Mouse (Mus musculus): ENCODE measurements around the gene Rhobtb1. TPM values are rescaled to one million over a fixed set of nuclear protein-coding genes. Genes with fewer than 3 reads are reported as not detected.

Rhobtb1 gene
- polyA plus RNA-seq, 1 experiment from 2014 or later: 29.4 TPM

DNA sequence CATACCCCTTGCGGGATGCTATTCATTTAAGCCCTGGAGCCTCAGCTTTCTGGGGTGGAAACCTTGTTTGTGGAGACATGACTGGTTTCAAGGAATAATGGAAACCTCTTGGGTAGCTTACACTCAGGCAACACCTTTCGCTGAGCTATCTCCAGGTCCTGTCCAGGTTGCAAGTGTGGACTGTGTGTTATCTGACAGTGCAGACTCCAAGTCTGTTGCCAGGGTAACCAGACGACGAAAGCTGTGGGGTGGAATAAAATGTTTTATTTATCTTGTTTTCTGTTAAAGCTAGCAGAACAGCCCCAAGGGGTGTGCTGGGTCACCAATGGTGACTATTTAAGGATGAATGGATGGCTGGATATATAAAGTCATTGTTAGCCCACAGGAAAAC lies 177.4 kb downstream of the Rhobtb1 start:
- no peak for ATAC-seq (replicated peaks; ENCODE audit: extremely low read depth, insufficient read depth, low FRiP score)
- H3K27me3 ChIP-seq (ENCODE audit: control insufficient read depth, insufficient read depth, low read length): no peaks in the 10 kb centered on the region
- H3K36me3 ChIP-seq (ENCODE audit: control insufficient read depth, insufficient read depth): no peaks in the 10 kb centered on the region
- H3K4me1 ChIP-seq (ENCODE audit: control insufficient read depth, insufficient read depth, low read length): no peaks in the 10 kb centered on the region
- H3K4me3 ChIP-seq (ENCODE audit: low read length): no peak overlapping the region
- WGBS: 76% methylated on average over 4 of the region's 4 CpGs
- H3K9ac ChIP-seq (ENCODE audit: low read length): no peak overlapping the region
- no peaks in the 10 kb centered on the region for H3K9me3 ChIP-seq (replicated peaks; ENCODE audit: control insufficient read depth, low read length)
- no peak overlapping the region for H3K4me2 ChIP-seq (ENCODE audit: low read depth, low read length)
- no peak overlapping the region for H3K27ac ChIP-seq (ENCODE audit: low read length)

DNA sequence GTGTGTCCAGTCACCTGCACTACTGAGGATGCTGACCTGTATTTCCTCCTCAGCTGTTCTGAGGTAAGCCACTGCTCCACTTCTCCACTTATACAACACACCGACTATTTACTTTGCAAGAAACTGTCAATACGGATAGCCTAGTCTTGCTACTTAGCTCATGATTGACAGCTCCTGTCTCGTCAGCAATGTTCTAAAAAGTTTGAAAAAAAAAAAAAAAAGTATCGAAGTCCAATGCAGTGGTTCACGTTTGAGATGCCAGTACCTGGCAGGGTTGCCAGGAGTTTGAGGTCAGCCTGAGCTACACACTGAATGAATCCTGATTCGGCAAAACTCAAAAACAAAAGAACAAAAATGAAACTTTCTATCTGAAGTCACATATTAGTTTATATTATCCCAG lies 180.0 kb downstream of the Rhobtb1 start:
- no peaks in the 10 kb centered on the region for H3K27me3 ChIP-seq (ENCODE audit: control insufficient read depth, insufficient read depth, low read length)
- no peaks in the 10 kb centered on the region for H3K9me3 ChIP-seq (replicated peaks; ENCODE audit: control insufficient read depth, low read length)
- H3K27ac ChIP-seq (ENCODE audit: low read length): no peak overlapping the region
- H3K4me3 ChIP-seq (ENCODE audit: low read length): no peak overlapping the region
- H3K36me3 ChIP-seq (ENCODE audit: control insufficient read depth, insufficient read depth): peaks cover 12% of the 10 kb centered on the region
- 83% methylated on average over 6 of the region's 6 CpGs for WGBS
- no peak overlapping the region for H3K9ac ChIP-seq (ENCODE audit: low read length)
- no peak for ATAC-seq (replicated peaks; ENCODE audit: extremely low read depth, insufficient read depth, low FRiP score)
- no peaks in the 10 kb centered on the region for H3K4me1 ChIP-seq (ENCODE audit: control insufficient read depth, insufficient read depth, low read length)
- H3K4me2 ChIP-seq (ENCODE audit: low read depth, low read length): no peak overlapping the region

DNA sequence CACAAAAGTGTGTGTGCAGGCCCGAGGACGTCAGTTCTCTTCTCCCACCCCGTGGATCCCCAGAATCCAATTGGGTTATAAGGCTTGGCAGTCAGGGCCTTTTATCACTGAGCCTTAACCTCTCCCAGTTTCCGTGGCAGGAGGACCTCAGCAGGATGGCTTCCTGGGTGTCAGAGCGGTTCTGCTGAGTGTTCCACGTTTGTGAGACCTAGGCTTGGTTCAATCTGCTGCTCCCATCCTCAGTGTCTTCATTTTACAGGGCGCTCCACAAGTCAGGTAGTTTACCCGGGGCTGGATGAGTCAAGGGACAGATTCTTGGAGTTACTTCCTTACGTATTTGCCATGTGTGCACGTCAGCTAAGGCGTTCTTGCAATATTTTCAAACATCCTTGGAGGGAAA lies 182.0 kb downstream of the Rhobtb1 start:
- H3K27ac ChIP-seq (ENCODE audit: low read length): no peak overlapping the region
- H3K27me3 ChIP-seq (ENCODE audit: control insufficient read depth, insufficient read depth, low read length): no peaks in the 10 kb centered on the region
- no peak overlapping the region for H3K9ac ChIP-seq (ENCODE audit: low read length)
- no peak overlapping the region for H3K4me2 ChIP-seq (ENCODE audit: low read depth, low read length)
- ATAC-seq (replicated peaks; ENCODE audit: extremely low read depth, insufficient read depth, low FRiP score): no peak
- no peaks in the 10 kb centered on the region for H3K9me3 ChIP-seq (replicated peaks; ENCODE audit: control insufficient read depth, low read length)
- H3K4me1 ChIP-seq (ENCODE audit: control insufficient read depth, insufficient read depth, low read length): no peaks in the 10 kb centered on the region
- WGBS: 87% methylated on average over 11 of the region's 11 CpGs
- H3K4me3 ChIP-seq (ENCODE audit: low read length): no peak overlapping the region
- peaks cover 31% of the 10 kb centered on the region for H3K36me3 ChIP-seq (ENCODE audit: control insufficient read depth, insufficient read depth)

DNA sequence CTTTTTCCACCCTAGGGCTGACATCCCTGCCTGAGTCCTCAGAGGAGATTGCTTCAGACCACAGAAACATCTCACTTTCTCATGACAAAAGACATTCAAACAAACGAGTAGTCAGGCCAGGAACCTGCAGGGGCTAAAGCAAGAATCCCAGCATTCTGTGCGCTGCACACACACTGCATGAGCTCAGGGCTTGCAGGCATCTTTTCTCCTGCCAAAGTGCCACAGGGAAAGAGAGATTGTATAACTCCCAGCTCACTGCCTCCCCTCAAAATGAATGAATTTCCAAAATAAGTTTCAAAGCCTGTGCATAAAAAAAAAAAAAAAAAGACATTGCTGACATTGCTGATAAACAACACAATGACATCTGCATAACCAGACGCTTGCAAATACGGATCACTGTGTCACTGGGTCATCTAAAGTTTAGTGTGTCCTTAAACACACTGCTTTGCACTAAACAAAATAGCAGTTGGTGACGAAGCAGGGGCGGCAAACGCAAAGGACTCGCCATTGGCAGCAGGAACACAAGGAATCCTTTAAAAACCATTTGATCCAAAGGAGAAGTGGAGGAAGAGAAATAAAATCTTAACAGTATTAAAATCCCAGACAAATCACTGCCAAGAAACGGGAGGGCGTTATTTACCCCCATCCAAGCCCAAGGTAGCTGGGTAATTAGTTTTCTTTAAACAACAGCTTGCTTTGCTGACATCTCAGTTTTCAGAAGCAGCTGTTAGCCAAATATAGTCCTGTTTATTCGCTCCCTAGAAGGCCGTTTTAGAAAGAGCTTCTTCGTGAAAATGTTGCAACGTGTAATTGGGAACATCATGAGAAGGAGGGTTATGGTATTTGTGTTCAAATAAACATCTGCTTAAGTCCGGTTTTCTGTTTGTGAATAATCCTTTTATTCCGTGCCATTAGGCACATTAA lies 183.3 kb downstream of the Rhobtb1 start:
- ATAC-seq (replicated peaks; ENCODE audit: extremely low read depth, insufficient read depth, low FRiP score): no peak
- WGBS: 74% methylated on average over 16 of the region's 16 CpGs
- Histone ChIP-seq H3K9me3 (replicated peaks; ENCODE audit: control insufficient read depth, low read length) (no peaks in the 10 kb centered on the region), H3K27me3 (ENCODE audit: control insufficient read depth, insufficient read depth, low read length) (no peaks in the 10 kb centered on the region), H3K4me3 (ENCODE audit: low read length) (no peak overlapping the region), H3K27ac (ENCODE audit: low read length) (no peak overlapping the region), H3K4me1 (ENCODE audit: control insufficient read depth, insufficient read depth, low read length) (no peaks in the 10 kb centered on the region), H3K9ac (ENCODE audit: low read length) (no peak overlapping the region), H3K4me2 (ENCODE audit: low read depth, low read length) (no peak overlapping the region), H3K36me3 (ENCODE audit: control insufficient read depth, insufficient read depth) (peaks cover 37% of the 10 kb centered on the region)

DNA sequence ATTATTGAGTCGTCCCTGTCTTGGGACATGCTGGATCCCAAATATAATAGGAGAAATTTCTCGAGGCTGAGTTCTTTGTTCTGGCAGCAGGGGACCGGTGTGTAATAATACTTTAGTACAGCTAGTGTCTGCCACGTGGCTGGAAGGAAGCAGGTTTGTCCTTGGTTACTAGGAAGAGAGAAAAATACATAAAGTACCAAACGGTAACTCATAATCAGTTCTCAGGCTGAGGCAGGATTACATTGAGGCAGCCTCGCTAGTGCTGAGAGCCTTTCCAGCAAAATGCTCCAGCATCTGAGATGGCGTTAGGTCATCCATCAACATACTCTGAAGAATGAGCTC lies 183.9 kb downstream of the Rhobtb1 start:
- Histone ChIP-seq H3K4me3 (ENCODE audit: low read length) (no peak overlapping the region), H3K27me3 (ENCODE audit: control insufficient read depth, insufficient read depth, low read length) (no peaks in the 10 kb centered on the region), H3K9ac (ENCODE audit: low read length) (no peak overlapping the region), H3K4me1 (ENCODE audit: control insufficient read depth, insufficient read depth, low read length) (no peaks in the 10 kb centered on the region), H3K27ac (ENCODE audit: low read length) (no peak overlapping the region), H3K9me3 (replicated peaks; ENCODE audit: control insufficient read depth, low read length) (no peaks in the 10 kb centered on the region), H3K36me3 (ENCODE audit: control insufficient read depth, insufficient read depth) (peaks cover 43% of the 10 kb centered on the region), H3K4me2 (ENCODE audit: low read depth, low read length) (no peak overlapping the region)
- ATAC-seq (replicated peaks; ENCODE audit: extremely low read depth, insufficient read depth, low FRiP score): no peak
- 69% methylated on average over 7 of the region's 7 CpGs for WGBS

DNA sequence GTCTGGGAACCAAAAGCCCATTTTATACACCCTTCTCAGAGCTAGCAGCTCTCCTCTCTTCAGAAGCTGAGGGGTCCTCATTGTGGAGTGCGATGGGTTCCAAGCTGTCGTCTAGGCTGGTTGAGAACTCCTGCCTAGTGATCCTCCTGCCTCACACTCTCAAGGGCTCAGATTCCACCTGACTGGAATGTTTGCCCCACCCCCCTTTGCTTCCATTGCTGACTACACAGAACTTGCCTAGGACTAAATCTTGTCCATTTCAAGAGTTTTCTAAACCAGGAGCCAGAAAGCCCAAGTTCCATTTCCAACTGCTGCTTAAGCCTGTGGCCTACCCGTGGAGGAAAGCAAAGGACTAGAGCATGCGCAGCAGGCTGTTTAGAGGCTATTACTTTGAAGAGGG lies 184.4 kb downstream of the Rhobtb1 start:
- Histone ChIP-seq H3K9me3 (replicated peaks; ENCODE audit: control insufficient read depth, low read length) (no peaks in the 10 kb centered on the region), H3K27ac (ENCODE audit: low read length) (no peak overlapping the region), H3K4me3 (ENCODE audit: low read length) (no peak overlapping the region), H3K27me3 (ENCODE audit: control insufficient read depth, insufficient read depth, low read length) (no peaks in the 10 kb centered on the region), H3K9ac (ENCODE audit: low read length) (no peak overlapping the region), H3K36me3 (ENCODE audit: control insufficient read depth, insufficient read depth) (peaks cover 46% of the 10 kb centered on the region), H3K4me2 (ENCODE audit: low read depth, low read length) (no peak overlapping the region), H3K4me1 (ENCODE audit: control insufficient read depth, insufficient read depth, low read length) (no peaks in the 10 kb centered on the region)
- no peak for ATAC-seq (replicated peaks; ENCODE audit: extremely low read depth, insufficient read depth, low FRiP score)
- WGBS: 80% methylated on average over 4 of the region's 4 CpGs

DNA sequence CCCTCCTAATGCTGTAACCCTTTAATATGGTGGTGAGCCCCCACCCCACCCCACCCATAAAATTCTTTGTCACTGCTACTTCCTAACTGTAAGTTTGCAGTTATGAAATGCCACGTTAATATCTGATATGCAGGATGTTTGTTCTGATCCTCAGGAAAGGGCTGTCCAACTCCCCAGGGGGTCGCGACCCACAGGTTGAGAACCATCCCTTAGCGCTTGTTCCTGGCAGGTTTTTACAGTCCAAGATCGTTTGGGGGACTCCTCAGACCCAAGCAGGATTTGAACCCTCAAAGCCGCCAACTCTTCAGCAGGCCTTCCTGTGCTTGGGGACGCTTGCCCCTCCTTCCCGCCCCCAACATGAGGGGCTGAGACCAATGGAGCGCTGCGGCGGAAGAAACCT lies 185.0 kb downstream of the Rhobtb1 start:
- 85% methylated on average over 11 of the region's 11 CpGs for WGBS
- H3K27me3 ChIP-seq (ENCODE audit: control insufficient read depth, insufficient read depth, low read length): no peaks in the 10 kb centered on the region
- no peak overlapping the region for H3K27ac ChIP-seq (ENCODE audit: low read length)
- no peak overlapping the region for H3K4me2 ChIP-seq (ENCODE audit: low read depth, low read length)
- peaks cover 51% of the 10 kb centered on the region for H3K36me3 ChIP-seq (ENCODE audit: control insufficient read depth, insufficient read depth)
- no peaks in the 10 kb centered on the region for H3K4me1 ChIP-seq (ENCODE audit: control insufficient read depth, insufficient read depth, low read length)
- no peaks in the 10 kb centered on the region for H3K9me3 ChIP-seq (replicated peaks; ENCODE audit: control insufficient read depth, low read length)
- H3K4me3 ChIP-seq (ENCODE audit: low read length): no peak overlapping the region
- no peak overlapping the region for H3K9ac ChIP-seq (ENCODE audit: low read length)
- ATAC-seq (replicated peaks; ENCODE audit: extremely low read depth, insufficient read depth, low FRiP score): no peak

DNA sequence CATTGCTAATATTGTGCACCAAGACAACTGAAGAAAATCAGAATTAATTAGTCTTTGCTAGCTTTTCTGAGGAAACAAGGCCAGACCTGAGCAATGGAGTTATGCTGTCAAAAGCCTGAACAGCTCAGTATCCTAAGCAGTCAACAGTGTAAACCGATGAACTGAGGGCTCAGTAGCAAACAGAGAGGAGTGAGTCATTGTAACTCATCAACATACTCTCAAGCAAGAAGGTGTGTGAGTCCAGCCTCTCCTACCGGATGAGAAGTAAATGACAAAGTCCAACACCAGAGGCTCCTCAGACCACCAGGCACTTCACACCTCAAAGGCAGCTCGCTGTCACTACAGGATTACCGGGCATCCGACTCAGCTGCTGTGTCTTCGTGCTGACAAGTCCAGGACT lies 188.8 kb downstream of the Rhobtb1 start:
- Histone ChIP-seq H3K27me3 (ENCODE audit: control insufficient read depth, insufficient read depth, low read length) (no peaks in the 10 kb centered on the region), H3K4me1 (ENCODE audit: control insufficient read depth, insufficient read depth, low read length) (no peaks in the 10 kb centered on the region), H3K36me3 (ENCODE audit: control insufficient read depth, insufficient read depth) (peaks cover 79% of the 10 kb centered on the region), H3K4me2 (ENCODE audit: low read depth, low read length) (no peak overlapping the region), H3K9ac (ENCODE audit: low read length) (no peak overlapping the region), H3K4me3 (ENCODE audit: low read length) (no peak overlapping the region), H3K27ac (ENCODE audit: low read length) (no peak overlapping the region), H3K9me3 (replicated peaks; ENCODE audit: control insufficient read depth, low read length) (no peaks in the 10 kb centered on the region)
- ATAC-seq (replicated peaks; ENCODE audit: extremely low read depth, insufficient read depth, low FRiP score): no peak
- WGBS: 69% methylated on average over 6 of the region's 6 CpGs
